Mouse (Mus musculus): ENCODE measurements at regions not wholly inside any gene's neighbourhood (a gene's known extent, or its start where the extent isn't known, plus 50 kb on each side); places are given as distances from the start of the nearest gene placed in this dataset.

DNA sequence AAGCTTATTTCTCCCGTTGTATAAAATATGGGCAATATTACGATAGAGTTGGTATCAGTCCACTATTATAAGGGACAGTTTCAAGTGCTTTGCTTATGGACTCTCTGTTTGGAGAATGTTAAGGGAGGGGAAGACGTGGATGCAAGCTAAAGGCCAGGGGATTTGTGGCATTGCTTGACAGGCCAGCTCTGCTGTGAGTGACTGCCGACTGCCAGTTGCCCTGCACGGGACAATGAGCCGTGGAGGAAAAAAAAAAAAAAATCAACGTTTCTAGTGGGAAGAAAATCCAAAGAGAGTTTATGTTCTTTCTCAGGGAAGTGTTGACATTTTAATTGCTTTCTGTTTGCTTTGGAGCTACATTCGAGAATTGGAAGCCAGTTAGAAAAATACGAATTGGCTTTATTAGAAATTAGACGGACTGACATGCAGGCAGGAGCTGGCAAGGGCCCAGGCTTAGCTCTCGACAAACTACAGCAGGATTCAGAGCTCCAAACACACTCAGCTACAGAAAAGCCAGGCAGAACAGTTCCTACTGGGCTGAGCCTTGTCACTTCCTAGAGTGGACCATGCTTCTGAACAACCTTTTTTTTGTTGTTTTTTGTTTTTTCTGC, 127.5 kb downstream of the Btg1 start:
- Histone ChIP-seq H3K27ac (no peak overlapping the region), H3K36me3 (ENCODE audit: inconsistent target) (no peaks in the 10 kb centered on the region), H3K79me2 (ENCODE audit: inconsistent target) (no peaks in the 10 kb centered on the region), H3K4me3 (ENCODE audit: inconsistent target) (no peak overlapping the region)
- 80% methylated on average over 11 of the region's 11 CpGs for WGBS (ENCODE audit: missing documents)

DNA sequence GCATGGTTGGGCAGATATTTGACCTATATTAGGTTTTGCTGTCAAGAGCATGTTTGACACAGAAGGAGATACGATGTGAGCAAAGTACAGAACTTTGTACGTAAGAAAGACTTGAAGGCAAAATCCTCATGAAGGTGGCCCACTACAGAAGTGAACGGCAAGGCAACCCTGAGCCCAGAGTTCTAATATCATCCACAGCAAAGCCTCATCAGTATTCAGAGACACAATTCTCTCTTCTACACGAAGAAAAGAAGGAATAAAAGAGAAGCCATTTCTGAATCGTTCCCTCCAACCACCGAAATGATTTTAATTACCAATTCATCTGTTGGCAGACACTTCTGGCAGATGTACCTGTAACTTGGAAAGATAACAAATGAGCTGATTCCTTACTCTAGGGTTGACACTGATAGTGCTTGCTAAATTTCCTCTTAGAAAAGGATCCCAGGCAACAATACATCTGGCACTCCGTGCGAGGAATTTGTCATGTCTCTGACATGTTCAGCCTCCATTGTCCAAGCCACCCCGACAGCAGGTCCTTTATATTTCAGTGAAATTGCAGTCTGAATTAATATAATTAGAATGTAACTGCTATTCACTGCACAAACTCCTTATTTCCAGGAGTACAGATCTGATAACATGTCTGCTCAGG, 130.3 kb downstream of the Btg1 start:
- Histone ChIP-seq H3K4me3 (ENCODE audit: inconsistent target) (no peak overlapping the region), H3K79me2 (ENCODE audit: inconsistent target) (no peaks in the 10 kb centered on the region), H3K36me3 (ENCODE audit: inconsistent target) (no peaks in the 10 kb centered on the region), H3K27ac (no peak overlapping the region)
- 96% methylated on average over 9 of the region's 9 CpGs for WGBS (ENCODE audit: missing documents)

DNA sequence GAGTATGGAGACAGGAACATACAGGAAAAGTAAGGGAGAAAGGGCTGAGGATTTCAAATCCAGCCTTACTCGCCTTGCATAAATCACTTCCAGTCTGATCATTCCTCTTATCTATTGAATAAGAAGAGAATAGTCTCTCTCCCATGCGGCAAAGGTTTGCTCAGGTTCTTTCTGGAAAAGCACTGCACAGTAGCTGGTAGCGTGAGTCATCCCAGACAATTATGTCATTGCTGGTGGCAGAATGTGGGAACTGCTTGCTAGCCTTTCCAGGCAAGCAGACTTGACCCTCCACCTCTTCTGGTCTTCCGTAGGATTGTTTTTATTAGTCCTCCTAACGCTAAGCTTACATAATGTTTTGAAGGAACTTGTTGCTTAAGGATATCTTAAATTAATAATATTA, 134.1 kb downstream of the Btg1 start:
- no peak overlapping the region for H3K27ac ChIP-seq
- no peaks in the 10 kb centered on the region for H3K36me3 ChIP-seq (ENCODE audit: inconsistent target)
- H3K4me3 ChIP-seq (ENCODE audit: inconsistent target), result no peak overlapping the region
- WGBS (ENCODE audit: missing documents), result 74% methylated on average over 5 of the region's 5 CpGs
- H3K79me2 ChIP-seq (ENCODE audit: inconsistent target), result no peaks in the 10 kb centered on the region

DNA sequence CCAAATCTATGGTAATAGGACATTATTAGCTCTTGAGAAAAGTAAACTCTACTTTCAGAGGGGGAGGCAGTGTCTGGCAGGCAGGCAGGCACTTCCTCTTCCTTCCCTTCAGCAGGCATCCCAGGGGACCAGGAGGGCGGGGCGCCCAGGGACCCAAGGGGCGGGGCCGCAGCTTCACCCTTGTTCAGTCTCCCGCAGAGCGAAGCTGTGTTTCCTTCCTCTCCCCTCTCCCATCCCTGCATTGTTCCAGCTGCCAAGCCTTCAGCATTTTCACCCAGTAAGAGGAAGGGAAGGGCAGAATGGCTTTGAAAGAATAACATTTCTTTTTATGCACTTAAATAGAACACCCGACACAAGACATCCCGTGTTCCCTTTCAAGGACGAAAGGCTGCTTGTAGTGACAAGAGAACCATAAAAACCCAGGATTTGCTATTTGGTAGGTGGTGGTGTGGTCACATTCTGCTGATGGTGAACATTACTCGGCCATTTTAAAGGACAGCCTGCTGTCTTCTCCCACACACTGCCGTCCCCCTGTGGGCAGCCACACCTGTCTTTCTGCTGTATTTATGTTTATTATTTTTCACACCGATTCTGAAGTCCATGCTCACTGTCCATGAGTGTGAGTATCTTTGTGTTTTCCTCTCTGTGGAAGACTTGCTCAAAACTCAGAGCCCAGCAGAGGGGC, 134.9 kb downstream of the Btg1 start:
- H3K36me3 ChIP-seq (ENCODE audit: inconsistent target), result no peaks in the 10 kb centered on the region
- no peak overlapping the region for H3K4me3 ChIP-seq (ENCODE audit: inconsistent target)
- no peaks in the 10 kb centered on the region for H3K79me2 ChIP-seq (ENCODE audit: inconsistent target)
- 13% methylated on average over 12 of the region's 12 CpGs for WGBS (ENCODE audit: missing documents)
- no peak overlapping the region for H3K27ac ChIP-seq

DNA sequence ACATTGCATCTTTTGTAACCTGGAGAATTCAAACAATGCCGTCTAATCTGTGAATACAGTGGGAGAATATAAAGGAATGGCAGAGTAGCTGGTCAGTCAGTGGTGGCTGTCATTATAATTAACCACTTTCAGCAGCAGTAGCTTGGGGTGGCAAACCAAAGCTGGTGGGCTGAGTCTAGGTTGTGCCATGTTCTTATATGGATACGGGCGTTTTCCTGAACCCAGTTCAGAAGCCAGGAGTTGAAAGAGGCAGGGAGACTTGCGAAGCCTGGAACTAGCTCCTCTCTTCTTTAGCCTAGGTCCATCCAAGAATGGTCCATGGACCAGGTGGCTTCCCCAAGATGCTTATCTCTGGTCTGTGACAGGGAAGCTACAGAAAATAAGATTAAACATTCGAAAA, 135.7 kb downstream of the Btg1 start:
- Histone ChIP-seq H3K36me3 (ENCODE audit: inconsistent target) (no peaks in the 10 kb centered on the region), H3K4me3 (ENCODE audit: inconsistent target) (no peak overlapping the region), H3K27ac (no peak overlapping the region), H3K79me2 (ENCODE audit: inconsistent target) (no peaks in the 10 kb centered on the region)
- 93% methylated on average over 5 of the region's 5 CpGs for WGBS (ENCODE audit: missing documents)

DNA sequence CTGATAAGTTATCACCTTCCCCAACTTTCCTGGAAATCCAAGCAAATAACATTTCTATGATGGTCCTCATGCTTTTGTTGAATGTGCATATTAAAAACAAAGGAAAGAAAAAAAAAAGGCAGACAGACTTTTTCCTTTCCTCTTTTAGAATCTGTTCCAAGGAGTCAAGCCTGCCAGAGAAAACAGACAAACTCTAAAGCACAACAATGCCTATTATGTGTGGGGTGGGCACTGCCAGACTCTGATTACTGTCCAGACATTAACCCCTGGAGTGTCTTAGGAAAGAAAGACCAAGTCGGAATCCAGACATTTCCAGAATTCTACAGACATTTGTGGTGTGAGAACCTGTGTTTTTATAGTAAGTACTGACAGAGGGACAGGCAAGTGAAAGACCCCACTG, 136.7 kb downstream of the Btg1 start:
- 83% methylated on average over 1 of the region's 1 CpGs for WGBS (ENCODE audit: missing documents)
- Histone ChIP-seq H3K27ac (no peak overlapping the region), H3K79me2 (ENCODE audit: inconsistent target) (no peaks in the 10 kb centered on the region), H3K4me3 (ENCODE audit: inconsistent target) (no peak overlapping the region), H3K36me3 (ENCODE audit: inconsistent target) (no peaks in the 10 kb centered on the region)

DNA sequence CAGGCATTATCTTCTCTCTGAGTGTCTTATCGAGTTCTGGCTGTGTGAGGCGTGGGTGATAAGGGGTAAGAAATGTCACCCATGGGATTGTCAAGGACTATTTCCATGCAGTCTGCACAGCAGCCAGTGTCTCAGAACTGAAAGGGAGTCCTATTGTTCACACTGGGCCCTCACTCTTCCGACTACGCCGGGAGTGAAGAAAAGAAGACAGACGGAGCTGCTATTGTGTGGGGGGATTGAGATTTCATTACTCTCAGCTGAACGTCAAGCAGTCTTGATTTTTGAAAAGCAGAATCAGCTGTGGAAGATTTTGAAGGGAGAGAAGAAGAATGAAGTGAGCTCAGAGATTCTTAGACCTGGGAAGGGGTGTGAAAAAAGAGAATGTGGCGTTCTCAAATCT, 138.9 kb downstream of the Btg1 start:
- Histone ChIP-seq H3K4me3 (ENCODE audit: inconsistent target) (no peak overlapping the region), H3K36me3 (ENCODE audit: inconsistent target) (no peaks in the 10 kb centered on the region), H3K79me2 (ENCODE audit: inconsistent target) (no peaks in the 10 kb centered on the region), H3K27ac (no peak overlapping the region)
- WGBS (ENCODE audit: missing documents), result 92% methylated on average over 8 of the region's 8 CpGs

DNA sequence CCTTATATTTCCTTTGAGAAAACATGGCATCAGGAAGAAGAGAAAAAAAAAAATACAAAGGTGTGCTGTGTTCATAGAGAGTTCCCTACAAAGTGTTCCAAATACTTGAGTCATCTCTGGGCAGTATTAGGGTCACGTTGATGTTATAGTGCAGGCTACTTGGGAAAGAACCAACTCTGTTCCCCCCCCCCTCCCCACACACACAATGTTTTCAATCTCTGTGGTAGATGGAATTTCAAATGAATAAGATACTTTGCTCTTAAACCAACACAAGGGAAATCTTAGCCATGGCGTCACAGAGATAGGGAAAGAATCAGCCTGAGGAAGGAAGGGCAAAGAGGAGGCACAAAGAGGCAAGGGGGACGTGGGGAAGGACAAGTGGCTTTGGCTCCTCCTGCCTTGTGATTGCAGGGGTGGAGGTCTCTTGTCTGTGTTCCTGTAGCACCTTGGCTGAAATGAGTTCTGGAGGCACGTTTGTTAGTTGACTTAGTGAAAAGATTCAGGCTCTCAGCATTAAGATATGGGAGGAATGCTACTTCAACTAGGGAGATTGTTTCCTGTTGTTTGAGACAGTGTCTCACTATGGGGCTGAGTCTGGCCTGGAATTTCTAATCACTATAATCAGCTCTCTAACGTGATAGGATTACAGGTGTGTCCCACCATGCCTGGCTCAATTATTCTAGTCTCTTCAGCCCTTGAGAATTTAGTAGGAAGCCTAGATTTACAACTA, 139.7 kb downstream of the Btg1 start:
- no peak overlapping the region for H3K4me3 ChIP-seq (ENCODE audit: inconsistent target)
- 80% methylated on average over 5 of the region's 5 CpGs for WGBS (ENCODE audit: missing documents)
- H3K36me3 ChIP-seq (ENCODE audit: inconsistent target), result no peaks in the 10 kb centered on the region
- no peak overlapping the region for H3K27ac ChIP-seq
- no peaks in the 10 kb centered on the region for H3K79me2 ChIP-seq (ENCODE audit: inconsistent target)

DNA sequence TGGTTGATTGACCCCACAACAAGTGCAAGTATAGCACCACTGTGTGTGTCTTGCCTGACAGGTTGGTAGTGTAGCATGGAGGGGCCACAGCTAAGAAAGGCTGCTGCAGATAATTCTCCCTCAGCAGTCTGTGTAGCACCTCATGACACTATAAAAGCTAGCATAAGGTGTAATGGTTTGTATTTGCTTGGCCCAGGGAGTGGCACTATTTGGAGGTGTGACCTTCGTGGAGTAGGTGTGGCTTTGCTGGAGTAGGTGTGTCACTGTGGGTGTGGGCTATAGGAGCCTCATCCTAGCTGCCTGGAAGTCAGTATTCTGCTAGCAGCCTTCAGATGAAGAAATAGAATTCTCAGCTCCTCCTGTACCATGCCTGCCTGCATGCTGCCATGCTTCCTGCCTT, 140.5 kb downstream of the Btg1 start:
- WGBS (ENCODE audit: missing documents), result 82% methylated on average over 1 of the region's 1 CpGs
- no peak overlapping the region for H3K27ac ChIP-seq
- H3K4me3 ChIP-seq (ENCODE audit: inconsistent target), result no peak overlapping the region
- no peaks in the 10 kb centered on the region for H3K79me2 ChIP-seq (ENCODE audit: inconsistent target)
- no peaks in the 10 kb centered on the region for H3K36me3 ChIP-seq (ENCODE audit: inconsistent target)

DNA sequence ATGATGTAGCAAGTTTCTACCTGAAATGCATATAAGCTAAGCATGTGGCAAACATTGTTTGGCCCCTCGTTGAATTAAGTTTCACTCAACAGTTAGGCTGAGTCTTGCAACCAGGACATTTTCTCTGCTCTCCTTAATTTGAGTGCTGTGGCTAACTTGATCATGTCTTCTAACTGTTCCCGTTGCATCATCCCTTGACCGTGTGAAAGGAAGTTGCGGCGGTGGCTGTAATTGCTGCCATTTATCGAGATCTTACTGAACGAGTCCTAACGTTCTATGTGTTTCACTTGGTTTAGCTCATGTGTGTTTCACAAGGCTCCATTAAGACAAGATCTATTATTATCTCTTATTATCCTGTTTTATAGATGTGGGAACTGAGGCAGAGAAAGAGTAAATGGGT, 144.8 kb downstream of the Btg1 start:
- Histone ChIP-seq H3K36me3 (ENCODE audit: inconsistent target) (no peaks in the 10 kb centered on the region), H3K27ac (no peak overlapping the region), H3K79me2 (ENCODE audit: inconsistent target) (no peaks in the 10 kb centered on the region), H3K4me3 (ENCODE audit: inconsistent target) (no peak overlapping the region)
- WGBS (ENCODE audit: missing documents), result 48% methylated on average over 8 of the region's 8 CpGs

DNA sequence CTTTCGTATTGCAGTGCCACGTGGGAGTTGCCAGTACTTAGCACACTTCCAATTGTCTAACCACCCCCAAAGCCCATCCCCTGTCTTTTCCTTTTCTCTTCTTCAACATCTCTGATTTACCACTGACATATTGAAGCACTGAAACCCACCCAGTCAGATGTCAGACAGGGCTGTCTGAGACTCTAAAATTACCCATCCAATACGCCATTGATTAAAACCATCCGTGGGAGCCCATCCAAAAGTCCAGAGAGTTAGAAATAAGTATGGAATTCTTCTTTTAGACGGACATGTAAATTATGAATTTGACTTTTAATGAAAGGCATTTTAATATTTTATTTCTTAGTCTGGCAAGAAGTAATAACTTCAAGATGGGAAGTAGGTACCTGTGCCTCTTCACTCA, 148.8 kb downstream of the Btg1 start:
- H3K36me3 ChIP-seq (ENCODE audit: inconsistent target), result no peaks in the 10 kb centered on the region
- H3K4me3 ChIP-seq (ENCODE audit: inconsistent target), result no peak overlapping the region
- H3K27ac ChIP-seq, result no peak overlapping the region
- 95% methylated on average over 5 of the region's 5 CpGs for WGBS (ENCODE audit: missing documents)
- H3K79me2 ChIP-seq (ENCODE audit: inconsistent target), result no peaks in the 10 kb centered on the region

DNA sequence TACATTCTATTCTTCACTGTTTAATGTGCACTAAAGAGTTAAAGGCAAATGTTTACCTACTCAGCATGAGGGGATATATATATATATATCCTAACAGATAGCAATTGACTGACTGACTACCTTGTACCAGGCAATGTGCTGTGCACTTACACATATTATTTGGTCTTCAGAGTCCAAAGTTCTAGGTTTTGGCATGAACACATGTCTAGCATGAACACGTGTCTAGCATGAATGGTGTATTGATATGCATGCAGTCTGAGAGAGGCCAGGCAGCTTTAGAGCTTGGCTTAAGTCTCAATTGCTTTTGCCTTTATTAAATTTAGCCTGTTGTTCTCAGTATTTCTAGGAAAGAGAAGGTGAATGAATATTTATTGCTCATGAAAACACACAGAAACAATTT, 161.4 kb downstream of the Btg1 start:
- Histone ChIP-seq H3K4me3 (ENCODE audit: inconsistent target) (no peak overlapping the region), H3K27ac (no peak overlapping the region), H3K79me2 (ENCODE audit: inconsistent target) (no peaks in the 10 kb centered on the region), H3K36me3 (ENCODE audit: inconsistent target) (no peaks in the 10 kb centered on the region)
- WGBS (ENCODE audit: missing documents), result 92% methylated on average over 1 of the region's 1 CpGs

DNA sequence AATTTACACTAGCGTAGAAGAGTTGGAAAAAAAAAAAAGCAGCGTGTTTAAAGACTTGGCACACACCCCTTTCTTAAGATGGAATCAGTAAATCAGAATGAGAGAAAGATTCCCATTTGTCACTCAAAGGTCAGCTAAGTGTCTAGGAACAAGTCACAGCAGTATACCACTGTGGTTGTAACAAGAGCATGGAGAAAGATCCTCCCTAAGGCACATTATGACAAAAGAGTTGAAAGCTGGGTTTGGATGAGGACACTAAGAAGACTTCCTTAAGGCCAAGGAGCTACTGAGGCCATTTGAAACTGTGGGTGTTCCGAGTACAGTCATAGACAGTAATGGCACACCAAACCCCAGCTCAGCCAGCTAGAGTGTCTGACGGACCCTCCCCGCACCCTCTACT, 167.2 kb downstream of the Btg1 start:
- Histone ChIP-seq H3K27ac (no peak overlapping the region), H3K79me2 (ENCODE audit: inconsistent target) (no peaks in the 10 kb centered on the region), H3K36me3 (ENCODE audit: inconsistent target) (no peaks in the 10 kb centered on the region), H3K4me3 (ENCODE audit: inconsistent target) (no peak overlapping the region)
- WGBS (ENCODE audit: missing documents), result 100% methylated on average over 3 of the region's 5 CpGs

DNA sequence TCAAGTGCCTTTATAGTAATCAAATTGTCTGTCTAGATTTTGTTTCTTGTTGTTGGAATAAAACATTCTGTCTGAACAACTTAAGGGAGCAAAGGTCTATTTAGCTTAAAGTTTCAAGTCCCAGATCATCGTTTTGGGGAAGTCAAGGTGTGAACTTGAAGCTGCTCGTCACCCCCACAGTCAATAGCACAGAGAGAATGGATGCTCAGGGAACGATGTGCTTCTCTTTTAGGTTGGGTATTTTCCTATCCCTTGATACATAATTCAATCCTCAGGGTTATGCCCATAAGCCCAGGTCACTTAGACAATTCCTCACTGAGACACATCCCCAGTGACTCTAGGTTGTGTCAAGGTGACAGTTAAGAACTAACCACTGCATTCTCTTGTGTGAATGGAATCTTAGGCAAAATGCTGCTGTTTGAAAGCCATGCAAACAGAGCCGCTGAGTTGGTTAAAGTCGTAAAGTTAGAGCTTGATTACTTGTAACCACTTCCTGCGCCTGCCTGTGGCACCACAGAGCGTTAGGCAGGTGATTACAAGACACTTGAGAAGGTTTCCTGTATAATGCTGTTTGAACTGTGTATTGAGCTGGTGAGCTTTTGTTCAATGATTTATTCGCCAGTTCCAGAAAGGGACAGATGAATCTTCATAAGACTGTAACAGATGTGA, 170.2 kb downstream of the Btg1 start:
- 32% methylated on average over 8 of the region's 8 CpGs for WGBS (ENCODE audit: missing documents)
- Histone ChIP-seq H3K27ac (no peak overlapping the region), H3K79me2 (ENCODE audit: inconsistent target) (no peaks in the 10 kb centered on the region), H3K36me3 (ENCODE audit: inconsistent target) (no peaks in the 10 kb centered on the region), H3K4me3 (ENCODE audit: inconsistent target) (no peak overlapping the region)

DNA sequence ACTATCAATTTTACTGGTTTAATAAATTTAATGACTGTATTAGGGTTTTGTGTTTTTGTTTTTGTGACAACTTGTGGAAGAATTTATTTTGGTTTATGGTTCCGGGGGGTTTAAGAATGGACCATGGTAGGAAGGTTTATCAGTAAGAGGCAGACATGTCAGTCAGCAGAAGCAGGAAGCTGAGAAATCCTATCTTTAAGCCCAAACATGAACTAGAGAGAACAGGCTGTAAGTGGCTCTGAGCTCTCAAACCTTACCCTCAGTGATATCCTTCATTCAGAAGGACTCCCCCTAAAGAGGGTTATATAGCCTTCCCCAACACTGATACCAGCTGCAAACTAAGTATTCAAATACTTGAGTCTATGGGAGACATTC, 170.8 kb downstream of the Btg1 start:
- H3K27ac ChIP-seq, result no peak overlapping the region
- WGBS (ENCODE audit: missing documents), result 0% methylated on average over 1 of the region's 1 CpGs
- no peak overlapping the region for H3K4me3 ChIP-seq (ENCODE audit: inconsistent target)
- no peaks in the 10 kb centered on the region for H3K79me2 ChIP-seq (ENCODE audit: inconsistent target)
- H3K36me3 ChIP-seq (ENCODE audit: inconsistent target), result no peaks in the 10 kb centered on the region

Measured in macrophage (primary cell).